Mouse (Mus musculus): Measurements from ENCODE around the gene Pdxp. TPM values are rescaled to one million over a fixed set of nuclear protein-coding genes. Genes with fewer than 3 reads are reported as not detected.

Pdxp gene
- total and polyA plus RNA-seq, 3 experiments: 21.5 to 25.4 TPM; not detected in 1

DNA sequence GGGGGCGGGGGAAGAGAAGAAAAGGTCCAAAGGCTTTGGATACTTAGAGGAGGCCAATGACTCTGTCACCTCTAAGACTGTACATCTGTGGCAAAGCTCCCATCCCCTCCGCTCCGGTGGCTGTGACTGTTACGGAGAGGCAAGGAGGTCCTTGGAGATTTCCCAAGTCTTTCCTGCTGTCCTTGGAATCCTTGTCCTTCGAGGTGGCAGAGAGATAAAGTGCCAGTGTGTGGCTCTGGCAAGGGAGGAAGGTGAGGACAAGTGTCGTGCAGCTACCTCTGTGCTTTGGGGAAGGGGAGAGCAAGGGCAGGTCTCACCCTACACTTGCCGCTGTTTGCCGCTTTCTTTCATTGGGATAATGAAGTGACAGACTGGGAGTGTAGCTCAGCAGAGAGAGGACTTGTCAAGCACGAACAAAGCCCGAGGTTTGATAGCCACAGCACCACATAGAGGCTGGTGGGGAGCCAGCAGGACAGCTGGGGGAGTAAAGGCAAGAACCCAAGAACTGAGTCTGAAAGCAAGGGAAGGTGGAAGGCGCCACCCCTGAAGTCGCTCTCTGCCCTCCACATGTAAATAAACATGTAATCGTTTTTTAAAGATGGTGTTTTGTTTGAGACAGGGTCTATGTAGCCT lies 39.8 kb upstream of the Pdxp start:
- no peak for DNase-seq (ENCODE audit: low read depth, low spot score)
- H3K27ac ChIP-seq (ENCODE audit: control insufficient read depth, low read depth, low read length): no peak overlapping the region
- H3K9ac ChIP-seq (ENCODE audit: control insufficient read depth, low read depth, low read length, poor library complexity, severe bottlenecking): no peak overlapping the region
- no peak overlapping the region for H3K4me3 ChIP-seq (ENCODE audit: control insufficient read depth in 1 of 2, insufficient read depth in 1 of 2, low read depth in 2 of 2, low read length in 2 of 2)
- no peaks in the 10 kb centered on the region for H3K27me3 ChIP-seq (ENCODE audit: control insufficient read depth in 1 of 2, insufficient read depth in 2 of 2, low read length in 2 of 2)
- peaks cover 0 to 10% of the 10 kb centered on the region in 2 experiments; a peak in 2 of 4 replicates for H3K36me3 ChIP-seq (ENCODE audit: control insufficient read depth in 1 of 2, insufficient read depth in 2 of 2, low read length in 2 of 2)
- H3K9me3 ChIP-seq (replicated peaks; ENCODE audit: insufficient read depth, low read length): no peaks in the 10 kb centered on the region
- peaks cover under 1 to 2% of the 10 kb centered on the region in 2 experiments; a peak in 3 of 4 replicates for H3K4me1 ChIP-seq (ENCODE audit: control insufficient read depth in 1 of 2, insufficient read depth in 2 of 2, low read length in 2 of 2)
- peak in 1 of 3 experiments; percentile 11; a peak in 1 of 6 replicates for TF ChIP-seq CTCF (IDR thresholded peaks at IDR 0.05 in 2 of 3, conservative IDR thresholded peaks at IDR 0.05 in 1 of 3; ENCODE audit: control insufficient read depth in 1 of 3, insufficient read depth in 1 of 3, low read depth in 2 of 3, low read length in 3 of 3, poor library complexity in 1 of 3, severe bottlenecking in 1 of 3)
- TF ChIP-seq E2F4 (IDR thresholded peaks at IDR 0.05; ENCODE audit: borderline replicate concordance, low read depth, low read length): no peak
- peaks cover 9% of the 10 kb centered on the region for H3K79me2 ChIP-seq (ENCODE audit: control insufficient read depth, insufficient read depth, low read length, poor library complexity)

DNA sequence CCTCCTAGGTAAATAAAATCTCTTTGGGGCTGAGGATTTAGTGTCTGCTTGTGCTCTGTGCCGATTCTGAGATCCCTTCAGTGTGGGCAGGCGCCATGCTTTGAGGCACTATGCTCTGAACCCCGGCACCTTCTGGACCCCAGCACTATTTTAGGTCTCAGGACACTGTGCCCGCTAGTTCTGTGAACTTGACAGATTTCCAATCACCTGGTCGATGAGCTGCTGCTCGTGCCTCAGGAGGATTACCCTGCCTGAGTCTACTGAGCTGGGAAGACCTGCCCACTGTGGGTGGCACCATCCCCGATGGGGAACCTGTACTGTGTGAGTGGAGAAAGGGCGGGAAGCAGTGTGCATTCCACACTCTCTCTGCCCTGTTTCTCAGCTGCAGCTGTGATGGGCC lies 38.7 kb upstream of the Pdxp start:
- no peak for DNase-seq (ENCODE audit: low read depth, low spot score)
- TF ChIP-seq TCF12 (IDR thresholded peaks at IDR 0.05; ENCODE audit: low read depth, low read length) (no peak), MYC (IDR thresholded peaks at IDR 0.05; ENCODE audit: low read depth, low read length) (no peak)
- Histone ChIP-seq H3K27me3 (ENCODE audit: control insufficient read depth in 1 of 2, insufficient read depth in 2 of 2, low read length in 2 of 2) (no peaks in the 10 kb centered on the region), H3K9me3 (replicated peaks; ENCODE audit: insufficient read depth, low read length) (no peaks in the 10 kb centered on the region), H3K36me3 (ENCODE audit: control insufficient read depth in 1 of 2, insufficient read depth in 2 of 2, low read length in 2 of 2) (peaks cover 0 to 8% of the 10 kb centered on the region in 2 experiments; a peak in 2 of 4 replicates), H3K9ac (ENCODE audit: control insufficient read depth, low read depth, low read length, poor library complexity, severe bottlenecking) (no peak overlapping the region), H3K79me2 (ENCODE audit: control insufficient read depth, insufficient read depth, low read length, poor library complexity) (peaks cover 9% of the 10 kb centered on the region), H3K4me3 (ENCODE audit: control insufficient read depth in 1 of 2, insufficient read depth in 1 of 2, low read depth in 2 of 2, low read length in 2 of 2) (no peak overlapping the region), H3K27ac (ENCODE audit: control insufficient read depth, low read depth, low read length) (no peak overlapping the region), H3K4me1 (ENCODE audit: control insufficient read depth in 1 of 2, insufficient read depth in 2 of 2, low read length in 2 of 2) (peaks cover 2 to 6% of the 10 kb centered on the region in 2 experiments; a peak in 3 of 4 replicates)

DNA sequence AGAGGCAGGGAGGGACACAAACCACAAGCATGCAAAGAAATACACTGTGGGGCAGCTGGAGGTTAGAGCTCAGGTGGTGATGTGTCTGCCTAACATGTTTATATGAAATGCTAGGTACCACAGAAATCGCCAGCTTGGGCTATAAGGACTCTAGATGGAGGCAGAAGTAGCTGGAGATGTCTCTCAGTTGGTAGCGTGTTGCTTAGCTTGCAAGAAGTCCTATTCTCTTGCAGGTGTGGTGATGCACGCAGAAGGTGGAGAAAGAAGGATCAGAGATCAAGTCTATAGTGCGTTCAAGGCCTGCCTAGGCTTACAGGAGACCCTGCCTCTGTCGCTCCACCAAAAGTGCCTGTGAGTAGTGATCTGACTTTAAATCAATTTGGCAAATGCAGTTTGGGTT lies 38.2 kb upstream of the Pdxp start:
- peaks cover 2 to 6% of the 10 kb centered on the region in 2 experiments; a peak in 3 of 4 replicates for H3K4me1 ChIP-seq (ENCODE audit: control insufficient read depth in 1 of 2, insufficient read depth in 2 of 2, low read length in 2 of 2)

More for the DNA sequence above, 38.2 kb upstream of the Pdxp start:
- no peak for DNase-seq (ENCODE audit: low read depth, low spot score)
- Histone ChIP-seq H3K36me3 (ENCODE audit: control insufficient read depth in 1 of 2, insufficient read depth in 2 of 2, low read length in 2 of 2) (peaks cover 0 to 8% of the 10 kb centered on the region in 2 experiments; a peak in 2 of 4 replicates), H3K9me3 (replicated peaks; ENCODE audit: insufficient read depth, low read length) (no peaks in the 10 kb centered on the region), H3K9ac (ENCODE audit: control insufficient read depth, low read depth, low read length, poor library complexity, severe bottlenecking) (no peak overlapping the region), H3K79me2 (ENCODE audit: control insufficient read depth, insufficient read depth, low read length, poor library complexity) (peaks cover 9% of the 10 kb centered on the region), H3K27me3 (ENCODE audit: control insufficient read depth in 1 of 2, insufficient read depth in 2 of 2, low read length in 2 of 2) (no peaks in the 10 kb centered on the region), H3K4me3 (ENCODE audit: control insufficient read depth in 1 of 2, insufficient read depth in 1 of 2, low read depth in 2 of 2, low read length in 2 of 2) (no peak overlapping the region), H3K27ac (ENCODE audit: control insufficient read depth, low read depth, low read length) (no peak overlapping the region)
- TF ChIP-seq MAX (IDR thresholded peaks at IDR 0.05; ENCODE audit: low read length) (no peak), UBTF (IDR thresholded peaks at IDR 0.05; ENCODE audit: borderline replicate concordance, insufficient read depth, low read depth, low read length) (no peak), POLR2A (IDR thresholded peaks at IDR 0.05; ENCODE audit: control insufficient read depth in 1 of 2, insufficient read depth in 1 of 2, low read depth in 1 of 2, low read length in 2 of 2, poor library complexity in 1 of 2) (no peak), USF2 (IDR thresholded peaks at IDR 0.05; ENCODE audit: borderline replicate concordance in 1 of 2, insufficient read depth in 1 of 2, low read depth in 1 of 2, low read length in 2 of 2) (no peak), MXI1 (IDR thresholded peaks at IDR 0.05; ENCODE audit: low read depth, low read length) (no peak), CHD2 (IDR thresholded peaks at IDR 0.05; ENCODE audit: low read length) (no peak), GABPA (IDR thresholded peaks at IDR 0.05; ENCODE audit: low read depth, low read length) (no peak)

Measured in MEL (cell line).